Mouse (Mus musculus) liver, adult 10 weeks (tissue): ENCODE data around the gene Prrx2. TPM values are rescaled to one million over a fixed set of nuclear protein-coding genes. Genes with fewer than 3 reads are reported as not detected.

Experiments used
- polyA plus RNA-seq: library from polyadenylated mRNA; stranded (reverse); fragments of 350-450 nt; fragmentation: Illumina TruSeq; extraction: RNeasy Lipid Tissue Mini Kit (QIAGEN cat#74804); gene quantifications from one replicate; pipeline ENCODE4 v1.2.3, GENCODE M21; 2014; ENCODE audit warnings: low read depth, low replicate concordance

Prrx2 gene
- not detected for polyA plus RNA-seq

DNA sequence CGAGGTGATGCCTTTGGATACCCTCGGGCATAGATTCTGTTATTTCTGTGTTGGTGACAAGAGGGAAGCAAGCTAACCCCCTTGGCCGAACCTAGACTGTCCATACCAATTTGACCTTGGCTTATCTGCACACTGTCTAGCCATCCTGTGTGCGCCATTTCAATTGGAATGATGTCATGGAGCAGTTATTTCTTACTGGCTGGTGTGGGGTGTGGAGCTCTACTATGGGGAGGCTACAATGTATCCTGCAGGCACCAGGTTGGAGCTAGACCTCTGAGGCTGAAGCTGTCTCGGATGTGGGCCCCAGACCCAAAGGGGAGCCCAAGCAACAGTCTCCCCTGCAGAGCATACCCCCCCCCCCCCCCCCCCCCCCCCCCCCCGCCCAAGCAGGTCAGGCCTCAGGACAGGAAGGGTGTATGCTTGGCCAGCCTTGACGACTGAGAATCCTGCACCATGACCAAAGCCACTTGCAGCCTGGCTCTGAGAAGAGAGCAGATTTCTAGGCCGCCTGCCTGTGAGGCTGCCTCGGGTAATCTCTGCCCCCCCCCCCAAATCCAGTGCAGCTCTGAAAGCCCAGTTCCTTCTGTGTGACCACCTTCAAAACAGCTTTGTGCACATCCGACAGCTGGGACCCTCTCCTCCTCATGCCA lies at the start of gene Prrx2:
TSS of gene Prrx2 (plus strand) at position 600 of the 650 bp plus-strand sequence.

DNA sequence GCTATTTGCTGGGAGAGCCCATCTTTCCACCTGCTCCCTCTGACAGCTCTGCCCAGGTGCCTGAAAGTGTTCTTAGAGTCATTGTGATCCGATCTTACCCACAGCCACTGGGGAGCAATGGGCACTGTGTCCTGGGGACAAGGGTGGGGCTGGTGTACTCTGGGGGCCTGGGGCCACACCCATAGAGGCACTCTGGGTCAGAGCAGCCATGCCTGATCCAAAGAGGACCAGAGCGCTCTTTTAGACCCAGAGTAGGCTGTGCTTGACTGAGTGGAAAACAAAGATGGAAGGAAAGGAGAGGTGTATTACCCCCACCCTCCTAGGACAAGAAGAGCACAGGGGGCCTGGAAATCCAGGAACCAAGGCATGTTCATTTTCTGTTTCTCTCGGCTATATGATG lies 31.2 kb upstream of the Prrx2 start, which contains the start of gene 1700001O22Rik:
TSS of gene 1700001O22Rik (minus strand) at position 58 of the 400 bp plus-strand sequence.

DNA sequence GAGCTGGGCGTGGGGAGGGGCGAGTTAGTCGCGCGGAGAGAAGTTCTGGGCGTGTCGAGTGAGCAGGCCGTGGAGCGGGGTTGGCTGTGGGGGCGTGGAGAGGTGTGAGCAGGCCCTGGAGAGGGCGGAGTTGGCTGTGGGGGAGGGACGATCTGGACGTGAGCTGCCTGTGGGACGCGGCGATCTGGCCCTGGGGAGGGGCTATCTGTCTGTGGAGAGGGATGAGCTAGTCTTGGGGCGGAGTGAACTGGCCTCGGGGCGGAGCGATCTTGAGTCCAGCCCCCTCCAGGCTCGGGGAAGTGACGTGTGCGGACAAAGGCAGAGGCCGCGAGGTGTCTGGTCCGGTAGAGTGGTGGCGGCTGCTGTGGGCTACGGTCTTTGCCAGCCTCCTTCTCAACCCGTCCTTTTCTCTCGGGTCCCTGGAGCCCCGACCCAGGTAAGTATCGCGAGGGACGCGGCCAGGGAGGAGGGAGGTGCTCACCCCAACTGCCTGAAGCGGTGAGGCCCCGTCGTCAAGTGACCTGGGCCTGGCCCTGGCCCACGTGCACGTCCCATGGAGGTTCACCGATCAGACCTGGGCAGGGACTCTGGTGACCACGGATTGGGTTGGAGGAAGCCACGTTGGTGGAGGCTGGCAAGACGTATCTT lies 27.0 kb upstream of the Prrx2 start, which contains the start of gene Ntmt1:
TSS of gene Ntmt1 (plus strand) at position 179 of the 648 bp plus-strand sequence.

DNA sequence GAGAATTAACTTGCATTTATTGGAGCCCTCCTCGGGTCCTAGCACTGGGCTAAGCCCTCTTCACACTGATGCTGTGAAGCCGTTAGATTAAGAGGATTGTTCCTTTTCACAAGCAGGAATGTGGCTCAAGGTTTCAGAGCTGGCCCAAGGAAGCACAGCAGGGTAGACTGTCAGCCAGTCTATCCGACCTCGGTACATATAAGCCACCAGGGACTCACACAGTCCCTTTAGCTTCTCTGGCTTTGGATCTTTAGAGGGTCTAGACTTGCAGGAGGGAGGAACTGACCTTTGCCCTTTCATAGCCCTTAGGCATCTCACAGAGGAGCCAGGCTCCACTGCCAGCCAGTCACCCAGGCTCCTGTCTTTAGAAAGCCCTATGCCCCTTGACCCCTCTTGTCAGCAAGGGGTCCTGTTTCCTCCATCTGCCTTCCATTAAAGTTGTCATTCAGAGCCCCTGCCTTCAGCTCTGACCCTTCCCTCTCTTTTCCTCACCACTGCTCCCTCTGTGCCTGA lies 4.4 kb upstream of the Prrx2 start, which contains the start of gene Asb6:
TSS of gene Asb6 (minus strand) at position 51 of the 513 bp plus-strand sequence.

DNA sequence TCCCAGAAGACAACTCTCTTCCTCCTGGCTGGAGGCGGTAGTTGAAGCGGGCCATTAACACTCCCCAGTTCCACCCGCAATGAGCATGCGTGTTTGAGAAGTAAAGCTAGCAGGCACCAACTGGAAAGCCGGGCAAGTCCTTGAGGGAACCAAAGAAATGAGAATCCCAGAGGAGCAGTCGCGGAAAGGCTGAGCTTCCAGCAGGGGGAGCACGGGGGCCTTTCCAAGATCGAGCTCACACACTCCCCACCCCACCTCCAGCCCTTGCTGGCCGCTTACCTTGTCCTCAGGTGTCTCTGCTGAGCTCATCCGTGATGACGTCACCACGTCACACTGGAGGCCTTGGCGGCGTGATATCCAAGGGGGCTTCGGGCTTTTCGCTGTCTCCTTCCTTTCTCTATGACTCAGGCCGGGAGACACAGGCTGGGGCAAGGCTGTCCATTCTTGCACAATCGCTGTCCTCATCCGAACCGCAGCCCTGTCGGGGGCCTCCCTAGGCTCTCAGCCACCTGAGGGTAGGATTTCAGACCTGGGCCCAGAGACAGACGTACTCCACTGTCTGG lies 94.8 kb downstream of the Prrx2 start, which contains the start of gene Ptges:
TSS of gene Ptges (minus strand) at position 381 of the 563 bp plus-strand sequence.

Other genes with a start within 250 kb of the Prrx2 start
- not detected for gene Cstad, start 239.9 kb upstream of the Prrx2 start, polyA plus RNA-seq
- not detected for gene 1700001O22Rik, start 31.3 kb upstream of the Prrx2 start, polyA plus RNA-seq
- gene Ntmt1, start 27.1 kb upstream of the Prrx2 start, polyA plus RNA-seq, result 0.58 TPM
- not detected for gene Asb6, start 4.6 kb upstream of the Prrx2 start, polyA plus RNA-seq
- 0.26 TPM for gene Ptges, start 94.9 kb downstream of the Prrx2 start, polyA plus RNA-seq
- gene Tor1b, start 118.0 kb downstream of the Prrx2 start, polyA plus RNA-seq, result 13.8 TPM
- gene Tor1a, start 133.0 kb downstream of the Prrx2 start, polyA plus RNA-seq, result 20.0 TPM
- gene BC005624, start 147.2 kb downstream of the Prrx2 start, polyA plus RNA-seq, result 13.6 TPM
- gene Usp20, start 147.3 kb downstream of the Prrx2 start, polyA plus RNA-seq, result 0.45 TPM